Mouse (Mus musculus) liver, embryonic 18 days (tissue): Measurements from ENCODE around the gene Far2. TPM values are rescaled to one million over a fixed set of nuclear protein-coding genes. Genes with fewer than 3 reads are reported as not detected.

Experiments
- polyA plus RNA-seq: library from polyadenylated mRNA; depleted of rRNA; stranded (reverse); fragments of >200 nt; gene quantifications from 2 replicates; pipeline ENCODE4 v1.2.3, GENCODE M21; 2012; rRNA removed

The Far2 gene
- 0.56 and 1.1 TPM in 2 replicates for polyA plus RNA-seq

GRCm38 (mm10) chr6:148046881-148047649 lies at the start of gene Far2:
Gene Far2 (plus strand): TSS chr6:148047259.

GRCm38 (mm10) chr6:148211897-148212680 lies 165.0 kb downstream of the Far2 start, which contains the start of gene Ergic2:
Gene Ergic2 (minus strand): TSS chr6:148212374.

Other genes with a start within 250 kb of the Far2 start
- 46.8 and 49.8 TPM in 2 replicates for gene Ergic2, start 165.1 kb downstream of the Far2 start, polyA plus RNA-seq